ENCODE assay signal across 18 mouse cellular contexts in genomic region chr12:108967631-108968030, GRCm38 (mm10).
"Had no signal": no experiment of that assay in that cellular context is flagged by ENCODE, and none has a peak within 500 bp of the region (broad histone marks: within the 10 kb centered on the region; RNA-seq: fewer than 3 reads in every experiment).

No protein-coding gene starts in this region.

- H3K4me1 ChIP-seq: midbrain, embryonic 10.5 days; midbrain, embryonic 12.5 days had no signal

- H3K4me2 ChIP-seq: lung, embryonic 14.5 days; midbrain, embryonic 12.5 days; neural tube, embryonic 13.5 days; neural tube, embryonic 15.5 days had no signal

- DNase-seq: lung, adult 18-20 months; lung, embryonic 14.5 days; lung, postnatal 10 days; lung, postnatal 4 days; midbrain, embryonic 14.5 days; retina, postnatal 1 day; right cerebral cortex, postnatal 25 days; right cerebral cortex, postnatal 4 days; spleen, adult 18-20 months; thymus, adult 18-20 months; thymus, postnatal 25 days; thymus, postnatal 4 days had no signal

- H3K4me3 ChIP-seq: midbrain, embryonic 10.5 days; midbrain, embryonic 12.5 days; myocyte; neural tube, embryonic 13.5 days; neural tube, embryonic 15.5 days had no signal

- H3K27ac ChIP-seq: midbrain, embryonic 10.5 days; midbrain, embryonic 12.5 days; neural tube, embryonic 13.5 days; neural tube, embryonic 15.5 days had no signal

- H3K9me3 ChIP-seq: midbrain, embryonic 10.5 days; midbrain, embryonic 12.5 days; neural tube, embryonic 13.5 days; neural tube, embryonic 15.5 days had no signal

- H3K27me3 ChIP-seq: midbrain, embryonic 12.5 days; neural tube, embryonic 13.5 days; neural tube, embryonic 15.5 days had no signal

- ATAC-seq: midbrain, embryonic 16.5 days had no signal

- H3K36me3 ChIP-seq: midbrain, embryonic 10.5 days; midbrain, embryonic 12.5 days; neural tube, embryonic 13.5 days; neural tube, embryonic 15.5 days had no signal

- H3K9ac ChIP-seq: lung, embryonic 14.5 days; midbrain, embryonic 12.5 days; neural tube, embryonic 13.5 days; neural tube, embryonic 15.5 days had no signal
